Mouse (Mus musculus) kidney, postnatal 14 days (tissue): ENCODE data around the gene Smarca2.

Experiments used
- DNase-seq: peaks from one replicate; pipeline ENCODE4 v3.0.0; 2022; ENCODE audit warnings: mixed read lengths

Gene Smarca2

GRCm38 (mm10) chr19:26604755-26605300 lies at the start of gene Smarca2:
Smarca2 (plus strand) TSS chr19:26605050.
- DNase-seq, result peak; percentile 98

DNA sequence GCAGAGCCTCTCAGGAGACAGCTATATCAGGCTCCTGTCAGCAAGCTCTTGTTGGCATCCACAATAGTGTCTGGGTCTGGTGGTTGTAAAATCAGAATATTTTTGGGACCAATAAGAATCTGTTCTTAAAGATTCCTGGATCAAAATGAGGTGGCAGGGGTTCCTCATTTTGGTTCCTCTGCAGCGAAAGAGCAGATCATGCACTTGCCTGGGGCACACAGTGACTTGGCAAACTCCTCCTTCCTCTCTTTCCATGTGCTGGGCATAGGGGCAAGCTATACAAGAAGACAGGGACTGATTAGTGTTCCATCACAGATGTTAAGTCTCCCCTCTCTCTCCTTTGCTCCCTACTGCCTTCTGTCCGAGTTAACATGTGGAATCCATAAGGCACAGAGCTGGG lies 40.0 kb upstream of the Smarca2 start:
- DNase-seq, result no peak

DNA sequence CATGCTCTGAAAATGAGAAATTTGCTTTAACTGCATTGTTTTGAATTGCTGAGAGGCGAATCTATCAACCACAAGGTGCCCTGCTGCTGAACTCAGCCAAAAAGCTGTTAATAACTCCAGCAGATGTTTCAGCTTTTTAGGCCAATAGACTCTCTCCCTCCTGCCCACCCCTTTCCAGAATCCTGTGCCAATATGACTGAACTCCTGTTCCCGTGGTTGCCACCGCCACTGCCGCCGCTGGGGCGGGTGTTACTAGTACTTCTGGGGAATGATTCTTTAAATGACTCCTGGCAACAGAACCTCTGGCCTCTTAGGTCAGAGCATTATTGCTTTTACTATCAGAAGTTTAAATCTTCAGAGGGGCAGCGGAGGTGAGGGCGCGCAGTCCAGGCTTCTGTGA lies 38.7 kb upstream of the Smarca2 start:
- peak; percentile 4 for DNase-seq

DNA sequence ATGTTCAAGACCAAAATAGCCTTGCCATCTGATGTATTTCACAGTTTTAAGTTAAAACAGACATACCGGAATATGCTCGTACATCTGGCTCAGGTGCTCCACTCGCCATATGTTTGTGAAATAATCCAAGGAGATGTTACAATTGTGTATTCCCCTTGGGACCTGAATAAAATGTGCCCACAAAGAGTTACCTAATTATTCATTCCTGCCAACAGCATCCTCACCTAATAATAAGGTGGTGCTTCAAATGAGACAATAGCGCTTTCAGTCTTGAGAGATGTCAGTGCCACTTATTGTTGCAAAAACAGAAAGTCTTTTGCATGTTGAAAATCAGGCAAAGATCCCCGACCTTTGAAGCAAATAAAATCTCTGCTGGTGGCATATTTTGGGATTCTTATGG lies 36.6 kb upstream of the Smarca2 start:
- DNase-seq, result no peak

DNA sequence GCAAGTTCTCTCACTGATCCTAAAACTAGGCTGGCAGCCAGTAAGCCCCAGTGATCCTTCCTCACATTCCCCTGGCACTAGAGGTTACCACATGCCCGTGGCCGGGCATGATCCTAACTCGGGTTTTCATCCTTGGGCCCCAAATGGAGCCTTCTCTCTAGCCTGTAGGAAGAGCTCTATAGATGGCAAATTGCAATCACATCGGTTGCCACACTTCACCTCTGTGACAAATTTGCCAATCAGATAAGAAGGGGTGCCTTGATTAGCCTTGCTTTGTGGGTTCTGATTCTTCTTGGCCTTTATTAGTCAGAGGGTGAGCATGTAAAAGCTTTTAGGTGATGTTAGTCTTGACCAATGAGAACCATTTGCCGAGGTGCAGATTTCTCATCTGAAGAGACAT lies 35.9 kb upstream of the Smarca2 start:
- DNase-seq, result no peak

- no peak for DNase-seq
Measured at GRCm38 (mm10) chr19:26569461-26569860, 35.4 kb upstream of the Smarca2 start.

DNA sequence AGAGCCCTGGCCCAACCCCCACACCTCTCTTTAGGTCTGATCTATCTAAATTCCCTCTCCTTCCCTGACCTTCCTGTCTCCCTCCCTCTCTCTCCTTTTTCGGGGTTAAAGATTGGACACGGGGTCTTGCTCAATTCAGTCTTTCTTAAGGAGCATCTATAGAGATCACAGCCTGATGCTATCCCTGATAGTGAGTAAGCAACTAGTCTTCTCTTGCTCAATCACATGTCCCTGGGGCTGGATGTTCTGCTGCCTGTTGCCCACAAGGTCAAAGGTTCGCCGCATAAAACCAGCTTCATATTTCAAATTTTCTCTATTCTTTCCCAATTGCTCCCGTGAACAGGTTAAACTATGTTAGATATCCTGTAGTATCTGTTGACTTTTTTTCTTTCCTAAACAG lies 25.2 kb upstream of the Smarca2 start:
- no peak for DNase-seq

GRCm38 (mm10) chr19:26580061-26580460 lies 24.8 kb upstream of the Smarca2 start:
- peak; percentile 55 for DNase-seq

DNA sequence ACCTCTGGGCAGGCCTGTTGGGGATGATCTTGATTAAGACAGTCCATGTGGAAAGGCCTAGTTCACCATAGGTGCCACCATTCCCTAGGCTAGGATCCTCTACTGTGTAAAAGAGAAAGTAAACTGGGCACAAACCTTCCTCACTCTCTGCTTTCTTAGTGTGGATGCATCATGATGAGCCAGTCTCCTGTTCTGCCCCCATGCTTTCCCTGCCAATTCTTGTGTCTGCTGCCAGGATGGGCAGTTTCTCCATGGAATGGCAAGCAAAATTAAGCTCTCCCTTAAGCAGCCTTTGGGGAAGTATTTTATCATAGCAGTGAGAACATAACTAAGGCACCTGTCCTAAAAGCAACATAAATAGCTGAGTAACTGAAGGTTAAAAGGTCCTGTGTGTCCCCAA lies 10.2 kb upstream of the Smarca2 start:
- no peak for DNase-seq

- DNase-seq, result no peak
Measured at GRCm38 (mm10) chr19:26601459-26601858, 3.4 kb upstream of the Smarca2 start.

- no peak for DNase-seq
Measured at GRCm38 (mm10) chr19:26603296-26603860, 1.5 kb upstream of the Smarca2 start.

GRCm38 (mm10) chr19:26603906-26604754 lies 720 bp upstream of the Smarca2 start:
- no peak for DNase-seq

- DNase-seq, result peak; percentile 68
Measured at GRCm38 (mm10) chr19:26605438-26606320, 829 bp downstream of the Smarca2 start.

GRCm38 (mm10) chr19:26606321-26607155 lies 1.7 kb downstream of the Smarca2 start:
- peak; percentile 68 for DNase-seq

- DNase-seq, result peak; percentile 82
Measured at GRCm38 (mm10) chr19:26607156-26607536, 2.3 kb downstream of the Smarca2 start.

DNA sequence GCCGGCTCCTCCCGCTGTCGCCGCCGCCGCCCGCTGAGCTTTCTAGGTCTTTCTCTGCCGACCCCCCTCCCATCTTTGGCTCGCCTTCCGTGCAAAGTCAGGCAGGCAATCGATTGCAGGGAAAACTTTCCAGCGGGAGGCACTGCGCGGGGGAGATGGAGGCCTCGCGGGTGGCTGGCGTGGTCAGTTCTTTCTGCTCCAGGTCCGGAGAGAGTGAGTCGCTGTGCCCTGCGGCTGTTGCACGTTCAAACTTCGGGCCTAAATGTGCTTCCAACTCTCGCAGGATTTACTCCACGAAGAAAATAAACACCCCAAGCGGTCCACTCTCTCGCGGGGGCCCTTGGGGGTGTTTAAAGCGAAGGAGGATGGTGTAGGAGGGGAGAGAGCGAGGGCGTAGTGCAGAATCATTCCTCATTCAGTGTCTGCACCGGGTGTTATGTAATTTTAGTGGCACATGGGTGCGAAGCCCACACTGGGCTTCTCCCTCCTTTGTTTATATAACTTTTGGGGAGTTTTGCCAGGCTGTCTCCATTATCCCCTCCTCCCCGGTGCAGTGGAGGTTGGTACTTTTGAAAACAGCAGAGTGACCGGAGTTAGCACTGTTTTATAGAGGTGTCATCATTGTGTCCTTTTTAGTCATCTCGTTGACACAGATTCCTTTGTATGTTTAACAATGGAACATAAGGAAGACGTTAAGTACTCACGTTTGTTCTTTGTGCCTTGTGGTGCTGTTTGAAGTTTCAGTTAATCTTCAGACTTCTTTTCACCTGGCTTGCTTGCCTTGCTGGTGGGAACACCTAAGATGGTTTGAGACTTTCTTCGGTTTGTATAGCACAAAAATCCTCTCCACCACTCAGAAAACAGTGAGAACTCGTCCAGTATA lies 2.9 kb downstream of the Smarca2 start:
- DNase-seq, result no peak

DNA sequence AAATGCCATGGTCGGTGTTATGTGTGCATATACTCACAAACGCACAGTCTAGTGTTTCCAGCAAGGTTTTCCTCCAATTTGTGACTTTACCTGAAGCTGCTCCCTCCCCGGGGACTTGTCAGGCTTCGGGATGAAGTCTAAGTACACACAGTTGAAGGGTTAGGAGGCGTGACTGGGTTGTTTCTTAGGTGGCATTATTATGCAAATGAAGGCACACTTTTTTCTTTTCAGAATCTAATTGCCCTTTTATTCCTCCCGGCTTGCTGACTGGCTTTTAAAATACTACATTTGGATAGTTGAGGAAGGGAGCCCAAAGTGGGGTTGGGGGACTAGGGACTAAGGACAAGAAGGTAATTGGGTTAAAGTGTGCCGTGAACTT lies 3.6 kb downstream of the Smarca2 start:
- DNase-seq, result no peak

GRCm38 (mm10) chr19:26609637-26610036 lies 4.8 kb downstream of the Smarca2 start:
- DNase-seq, result no peak

GRCm38 (mm10) chr19:26612995-26613394 lies 8.1 kb downstream of the Smarca2 start:
- DNase-seq, result no peak

- DNase-seq, result peak; percentile 36
Measured at GRCm38 (mm10) chr19:26613665-26614064, 8.8 kb downstream of the Smarca2 start.

- no peak for DNase-seq
Measured at GRCm38 (mm10) chr19:26616271-26616670, 11.4 kb downstream of the Smarca2 start.
